Mouse (Mus musculus): ENCODE data around the gene 1190002N15Rik. TPM values are rescaled to one million over a fixed set of nuclear protein-coding genes. Genes with fewer than 3 reads are reported as not detected.

Gene 1190002N15Rik
- polyA plus RNA-seq, 1 experiment from 2014 or later, result 13.4 TPM

DNA sequence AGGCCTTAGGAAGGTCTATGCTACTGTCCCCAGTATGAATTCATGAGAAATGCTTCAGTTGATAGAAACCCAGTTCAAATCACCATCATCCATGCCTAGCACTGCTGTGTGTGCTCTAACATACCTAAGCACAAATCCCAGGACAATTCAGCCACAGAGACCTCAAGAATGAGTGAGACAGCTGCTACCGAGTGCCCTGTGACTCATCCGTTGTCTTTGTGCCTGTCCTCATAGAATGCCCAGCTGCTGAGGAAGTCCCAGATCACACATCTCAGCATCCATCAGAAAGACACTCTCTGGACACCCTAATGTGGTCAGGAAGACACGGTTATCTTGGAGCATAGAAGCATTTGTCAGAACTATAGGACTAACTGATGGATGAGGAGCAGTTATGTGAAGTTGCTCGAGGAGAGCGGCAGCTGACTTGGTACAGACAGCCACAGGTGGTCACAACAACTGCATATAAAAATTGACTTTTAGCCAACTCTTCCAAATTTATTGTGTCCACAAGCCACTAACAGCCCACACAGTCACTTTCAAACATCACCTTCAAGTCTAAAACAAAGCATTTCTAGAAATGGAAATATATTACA, 29.9 kb upstream of the 1190002N15Rik start:
- no peaks in the 10 kb centered on the region for H3K9me3 ChIP-seq (ENCODE audit: control insufficient read depth, low read length)
- H3K4me2 ChIP-seq (replicated peaks; ENCODE audit: low read depth), result no peak overlapping the region
- DNase-seq (ENCODE audit: low spot score), result no peak
- H3K27me3 ChIP-seq (ENCODE audit: control insufficient read depth, insufficient read depth, low read length), result no peaks in the 10 kb centered on the region
- H3K4me3 ChIP-seq (ENCODE audit: low read depth, low read length), result no peak overlapping the region
- ATAC-seq (ENCODE audit: low FRiP score, low TSS enrichment), result no peak
- no peak overlapping the region for H3K9ac ChIP-seq (ENCODE audit: low read length)
- no peaks in the 10 kb centered on the region for H3K36me3 ChIP-seq (ENCODE audit: control insufficient read depth, insufficient read depth, low read length)
- H3K27ac ChIP-seq (replicated peaks), result no peak overlapping the region
- no peak for TF ChIP-seq CTCF (IDR thresholded peaks at IDR 0.05; ENCODE audit: low read depth)
- TF ChIP-seq EP300 (optimal IDR thresholded peaks at IDR 0.05), result no peak
- H3K4me1 ChIP-seq (replicated peaks; ENCODE audit: control insufficient read depth, insufficient read depth), result no peaks in the 10 kb centered on the region
- WGBS, result 50% methylated on average over 5 of the region's 5 CpGs

GRCm38 (mm10) chr9:94556776-94557514, 19.1 kb upstream of the 1190002N15Rik start:
- no peaks in the 10 kb centered on the region for H3K9me3 ChIP-seq (ENCODE audit: control insufficient read depth, low read length)
- no peak overlapping the region for H3K4me2 ChIP-seq (replicated peaks; ENCODE audit: low read depth)
- no peak for ATAC-seq (ENCODE audit: low FRiP score, low TSS enrichment)
- H3K27me3 ChIP-seq (ENCODE audit: control insufficient read depth, insufficient read depth, low read length), result no peaks in the 10 kb centered on the region
- TF ChIP-seq EP300 (optimal IDR thresholded peaks at IDR 0.05) (no peak), CTCF (IDR thresholded peaks at IDR 0.05; ENCODE audit: low read depth) (no peak)
- no peak overlapping the region for H3K9ac ChIP-seq (ENCODE audit: low read length)
- H3K27ac ChIP-seq (replicated peaks), result no peak overlapping the region
- 68% methylated on average over 6 of the region's 6 CpGs for WGBS
- no peak overlapping the region for H3K4me3 ChIP-seq (ENCODE audit: low read depth, low read length)
- DNase-seq (ENCODE audit: low spot score), result no peak
- no peaks in the 10 kb centered on the region for H3K4me1 ChIP-seq (replicated peaks; ENCODE audit: control insufficient read depth, insufficient read depth)
- no peaks in the 10 kb centered on the region for H3K36me3 ChIP-seq (ENCODE audit: control insufficient read depth, insufficient read depth, low read length)

DNA sequence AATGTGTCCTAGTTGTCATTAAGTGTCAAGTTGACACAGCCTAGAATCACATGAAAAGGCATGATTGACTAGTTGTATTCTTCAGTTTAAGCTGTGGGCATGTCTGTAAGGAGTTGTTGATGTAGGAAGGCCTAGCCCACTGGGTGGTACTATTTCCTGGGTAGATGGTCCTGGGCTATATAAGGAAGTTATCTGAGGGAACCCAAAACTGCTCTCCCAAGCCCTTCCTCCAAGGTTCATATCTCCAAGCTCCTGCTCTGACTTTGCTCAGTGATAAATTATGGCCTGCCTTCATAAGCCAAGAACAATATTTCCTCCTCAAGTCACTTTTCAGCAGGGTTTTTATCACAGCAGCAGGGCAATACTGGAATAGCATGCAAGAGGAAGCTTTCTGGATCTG, 18.4 kb upstream of the 1190002N15Rik start:
- H3K27me3 ChIP-seq (ENCODE audit: control insufficient read depth, insufficient read depth, low read length), result no peaks in the 10 kb centered on the region
- no peaks in the 10 kb centered on the region for H3K4me1 ChIP-seq (replicated peaks; ENCODE audit: control insufficient read depth, insufficient read depth)
- TF ChIP-seq CTCF (IDR thresholded peaks at IDR 0.05; ENCODE audit: low read depth), result no peak
- TF ChIP-seq EP300 (optimal IDR thresholded peaks at IDR 0.05), result no peak
- no peak overlapping the region for H3K27ac ChIP-seq (replicated peaks)
- H3K36me3 ChIP-seq (ENCODE audit: control insufficient read depth, insufficient read depth, low read length), result no peaks in the 10 kb centered on the region
- no peak overlapping the region for H3K4me3 ChIP-seq (ENCODE audit: low read depth, low read length)
- no peak overlapping the region for H3K4me2 ChIP-seq (replicated peaks; ENCODE audit: low read depth)
- ATAC-seq (ENCODE audit: low FRiP score, low TSS enrichment), result no peak
- no peaks in the 10 kb centered on the region for H3K9me3 ChIP-seq (ENCODE audit: control insufficient read depth, low read length)
- DNase-seq (ENCODE audit: low spot score), result no peak
- no peak overlapping the region for H3K9ac ChIP-seq (ENCODE audit: low read length)

GRCm38 (mm10) chr9:94550493-94551095, 12.7 kb upstream of the 1190002N15Rik start:
- 91% methylated on average over 2 of the region's 2 CpGs for WGBS
- H3K4me1 ChIP-seq (replicated peaks; ENCODE audit: control insufficient read depth, insufficient read depth), result no peaks in the 10 kb centered on the region
- no peak overlapping the region for H3K4me2 ChIP-seq (replicated peaks; ENCODE audit: low read depth)
- no peak overlapping the region for H3K4me3 ChIP-seq (ENCODE audit: low read depth, low read length)
- H3K9ac ChIP-seq (ENCODE audit: low read length), result no peak overlapping the region
- no peak for ATAC-seq (ENCODE audit: low FRiP score, low TSS enrichment)
- no peak for DNase-seq (ENCODE audit: low spot score)
- TF ChIP-seq CTCF (IDR thresholded peaks at IDR 0.05; ENCODE audit: low read depth) (no peak), EP300 (optimal IDR thresholded peaks at IDR 0.05) (no peak)
- H3K27me3 ChIP-seq (ENCODE audit: control insufficient read depth, insufficient read depth, low read length), result no peaks in the 10 kb centered on the region
- no peaks in the 10 kb centered on the region for H3K36me3 ChIP-seq (ENCODE audit: control insufficient read depth, insufficient read depth, low read length)
- H3K9me3 ChIP-seq (ENCODE audit: control insufficient read depth, low read length), result no peaks in the 10 kb centered on the region
- no peak overlapping the region for H3K27ac ChIP-seq (replicated peaks)

- WGBS, result 85% methylated on average over 4 of the region's 4 CpGs
These were observed 6.0 kb upstream of the 1190002N15Rik start for GRCm38 (mm10) chr9:94543881-94544280.

More at GRCm38 (mm10) chr9:94543881-94544280, 6.0 kb upstream of the 1190002N15Rik start:
- H3K4me2 ChIP-seq (replicated peaks; ENCODE audit: low read depth), result no peak overlapping the region
- TF ChIP-seq EP300 (optimal IDR thresholded peaks at IDR 0.05), result no peak
- TF ChIP-seq CTCF (IDR thresholded peaks at IDR 0.05; ENCODE audit: low read depth), result no peak
- H3K9ac ChIP-seq (ENCODE audit: low read length), result no peak overlapping the region
- no peak for DNase-seq (ENCODE audit: low spot score)
- no peaks in the 10 kb centered on the region for H3K4me1 ChIP-seq (replicated peaks; ENCODE audit: control insufficient read depth, insufficient read depth)
- no peak overlapping the region for H3K4me3 ChIP-seq (ENCODE audit: low read depth, low read length)
- ATAC-seq (ENCODE audit: low FRiP score, low TSS enrichment), result no peak
- H3K36me3 ChIP-seq (ENCODE audit: control insufficient read depth, insufficient read depth, low read length), result no peaks in the 10 kb centered on the region
- no peaks in the 10 kb centered on the region for H3K9me3 ChIP-seq (ENCODE audit: control insufficient read depth, low read length)
- no peak overlapping the region for H3K27ac ChIP-seq (replicated peaks)
- H3K27me3 ChIP-seq (ENCODE audit: control insufficient read depth, insufficient read depth, low read length), result no peaks in the 10 kb centered on the region

All from stomach, postnatal 0 days (tissue).